Mouse (Mus musculus) CH12.LX (cell line): ENCODE measurements around the gene Ass1. TPM values are rescaled to one million over a fixed set of nuclear protein-coding genes. Genes with fewer than 3 reads are reported as not detected.

ENCODE experiments used
- DNase-seq: peaks from one replicate; pipeline ENCODE4 v3.0.0-alpha.2; 2013; ENCODE audit errors: extremely low read depth
- H3K27ac ChIP-seq: 2 replicates; pipeline ENCODE4 v1.5.1; 2012; ENCODE audit warnings: low read depth, mild to moderate bottlenecking, control low read depth, moderate library complexity; ENCODE audit not compliant: insufficient read depth
- H3K27me3 ChIP-seq: replicated peaks from 2 replicates; pipeline ENCODE3; 2012; ENCODE audit warnings: inconsistent platforms
- H3K36me3 ChIP-seq, 2 experiments: replicated peaks in 1 of 2; 2 replicates each; pipeline versions ENCODE3 to v1.6.1; 2012; ENCODE audit warnings: inconsistent platforms in 1 of 2, low read length in 1 of 2, mild to moderate bottlenecking in 1 of 2, mixed read lengths in 1 of 2, moderate library complexity in 1 of 2; ENCODE audit not compliant: control insufficient read depth in 1 of 2, insufficient read depth in 1 of 2
- H3K4me1 ChIP-seq, 2 experiments: 2 replicates each; pipeline ENCODE4 v1.6.1; 2012; ENCODE audit warnings: inconsistent platforms in 1 of 2, moderate library complexity in 1 of 2; ENCODE audit not compliant: insufficient read depth in 2 of 2, control insufficient read depth in 1 of 2
- H3K4me2 ChIP-seq: 2 replicates; pipeline ENCODE4 v1.6.1; 2012; ENCODE audit warnings: low read depth, mild to moderate bottlenecking, control low read depth; ENCODE audit not compliant: poor library complexity, insufficient read depth, severe bottlenecking
- H3K4me3 ChIP-seq, 3 experiments: fragments of 150-350 bp in 1 of 3; sonication (generic) in 1 of 3; replicated peaks in 1 of 3; 2 replicates each; pipeline versions ENCODE3 to v1.5.1; 2011 to 2012; ENCODE audit warnings: low read depth in 2 of 3, low read length in 2 of 3, mild to moderate bottlenecking in 2 of 3, moderate library complexity in 2 of 3, control low read depth in 1 of 3, improper control_type of control experiment in 1 of 3, inconsistent platforms in 1 of 3, mixed read lengths in 1 of 3; ENCODE audit not compliant: poor library complexity in 1 of 3
- H3K79me2 ChIP-seq: replicated peaks from 2 replicates; pipeline ENCODE4 v1.6.1; 2012; ENCODE audit warnings: mild to moderate bottlenecking, moderate library complexity; ENCODE audit not compliant: control insufficient read depth, poor library complexity, insufficient read depth, severe bottlenecking; ENCODE audit errors: extremely low read depth
- H3K9ac ChIP-seq: 2 replicates; pipeline ENCODE4 v1.6.1; 2012; ENCODE audit warnings: low read depth, mild to moderate bottlenecking, control low read depth, moderate library complexity; ENCODE audit not compliant: insufficient read depth
- H3K9me3 ChIP-seq: replicated peaks from 2 replicates; pipeline ENCODE3; 2012; ENCODE audit warnings: low read length, inconsistent platforms, mixed read lengths
- BHLHE40 ChIP-seq: IDR thresholded peaks from 2 replicates; pipeline ENCODE4 v1.6.1; 2011; ENCODE audit warnings: mild to moderate bottlenecking, low read depth, low read length, improper control_type of control experiment
- CHD1 ChIP-seq: IDR thresholded peaks from 2 replicates; pipeline ENCODE4 v1.6.1; 2012; ENCODE audit warnings: low read depth, low read length, improper control_type of control experiment, inconsistent platforms
- CHD2 ChIP-seq: IDR thresholded peaks from 2 replicates; pipeline ENCODE4 v1.6.1; 2011; ENCODE audit warnings: low read length, improper control_type of control experiment
- E2F4 ChIP-seq: IDR thresholded peaks from 2 replicates; pipeline ENCODE4 v1.6.1; 2011; ENCODE audit warnings: low read depth, low read length, improper control_type of control experiment; ENCODE audit not compliant: insufficient replicate concordance
- ETS1 ChIP-seq: conservative IDR thresholded peaks from 2 replicates; pipeline ENCODE4 v1.6.1; 2012; ENCODE audit warnings: low read depth, mild to moderate bottlenecking, inconsistent platforms, low read length, improper control_type of control experiment, moderate library complexity
- GABPA ChIP-seq: IDR thresholded peaks from 2 replicates; pipeline ENCODE4 v1.6.1; 2012; ENCODE audit warnings: low read depth, low read length, improper control_type of control experiment, inconsistent platforms; ENCODE audit not compliant: insufficient replicate concordance
- KAT2A ChIP-seq: IDR thresholded peaks from 2 replicates; pipeline ENCODE4 v1.6.1; 2012; ENCODE audit warnings: low read length, improper control_type of control experiment, inconsistent platforms; ENCODE audit not compliant: insufficient replicate concordance
- MAX ChIP-seq: IDR thresholded peaks from 2 replicates; pipeline ENCODE4 v1.6.1; 2011; ENCODE audit warnings: low read length, improper control_type of control experiment
- MAZ ChIP-seq: IDR thresholded peaks from 2 replicates; pipeline ENCODE4 v1.6.1; 2012; ENCODE audit warnings: low read depth, mild to moderate bottlenecking, inconsistent platforms, low read length, improper control_type of control experiment, moderate library complexity
- MXI1 ChIP-seq: IDR thresholded peaks from 2 replicates; pipeline ENCODE4 v1.6.1; 2011; ENCODE audit warnings: mild to moderate bottlenecking, low read depth, low read length, improper control_type of control experiment
- RAD21 ChIP-seq: IDR thresholded peaks from 2 replicates; pipeline ENCODE4 v1.6.1; 2011; ENCODE audit warnings: low read depth, mild to moderate bottlenecking, low read length, improper control_type of control experiment, moderate library complexity
- RCOR1 ChIP-seq: conservative IDR thresholded peaks from 2 replicates; pipeline ENCODE4 v1.6.1; 2012; ENCODE audit warnings: low read depth, mild to moderate bottlenecking, inconsistent platforms, low read length, improper control_type of control experiment
- SMC3 ChIP-seq: IDR thresholded peaks from 2 replicates; pipeline ENCODE4 v1.6.1; 2011; ENCODE audit warnings: low read depth, low read length, improper control_type of control experiment
- TCF12 ChIP-seq: IDR thresholded peaks from 2 replicates; pipeline ENCODE4 v1.6.1; 2014; ENCODE audit warnings: low read depth, mild to moderate bottlenecking, inconsistent platforms, low read length, improper control_type of control experiment
- USF1 ChIP-seq: IDR thresholded peaks from 2 replicates; pipeline ENCODE4 v1.6.1; 2014; ENCODE audit warnings: low read depth, mild to moderate bottlenecking, inconsistent platforms, low read length, improper control_type of control experiment
- ZNF384 ChIP-seq: IDR thresholded peaks from 2 replicates; pipeline ENCODE4 v1.6.1; 2012; ENCODE audit warnings: low read depth, low read length, improper control_type of control experiment, inconsistent platforms
- dilution Hi-C: fragments of 300-500 bp; cut with MboI; formaldehyde crosslinking; loops from 2 replicates; pipeline ENCODE4 v1.14.3; 2020; ENCODE audit warnings: low sequenced_read_pairs; ENCODE audit not compliant: extremely low pct_unique_long_range_greater_than_20kb, extremely low pct_ligation_motif_present
- in situ Hi-C: fragments of 300-500 bp; cut with MboI; formaldehyde crosslinking; loops from 3 replicates; pipeline ENCODE4 v1.14.3; 2019; ENCODE audit warnings: low sequenced_read_pairs, low pct_ligation_motif_present, low pct_unique_long_range_greater_than_20kb, mixed read lengths
- polyA plus RNA-seq: library from polyadenylated mRNA; unstranded; fragments of >175 nt; gene quantifications from 2 replicates; pipeline ENCODE4 v1.2.1, GENCODE M21; 2012; ENCODE audit warnings: low read depth; ENCODE audit not compliant: insufficient read length
- total RNA-seq, 2 experiments: library from RNA; depleted of rRNA; stranded (reverse); fragments of 300-350 nt in 1 of 2; fragments of >200 nt in 1 of 2; gene quantifications; 2 replicates each; pipeline ENCODE4 v1.2.3; 2012 to 2014

Gene Ass1
- total and polyA plus RNA-seq, 3 experiments: 45.1 to 211 (median 87.8) TPM

- in situ Hi-C loops (no loop called here), dilution Hi-C loops (no loop called here)
- Histone ChIP-seq H3K4me2 (no peak overlapping the region), H3K4me3 (no peak overlapping the region), H3K9me3 (peaks cover 4% of the 10 kb centered on the region), H3K27me3 (peaks cover 17% of the 10 kb centered on the region), H3K4me1 (peaks cover 0 to 4% of the 10 kb centered on the region in 2 experiments; a peak in 2 of 4 replicates), H3K36me3 (no peaks in the 10 kb centered on the region), H3K27ac (no peak overlapping the region), H3K9ac (no peak overlapping the region), H3K79me2 (no peaks in the 10 kb centered on the region)
- TF ChIP-seq E2F4: no peak
- no peak for TF ChIP-seq RCOR1
- no peak for TF ChIP-seq MAZ
- TF ChIP-seq SMC3: no peak
- TF ChIP-seq ETS1: no peak
- no peak for TF ChIP-seq BHLHE40
- no peak for TF ChIP-seq KAT2A
- TF ChIP-seq GABPA: no peak
- no peak for TF ChIP-seq MXI1
- no peak for TF ChIP-seq RAD21
- TF ChIP-seq ZNF384: no peak
- no peak for DNase-seq
These were observed 68.7 kb downstream of the Ass1 start for GRCm38 (mm10) chr2:31538745-31539144.

GRCm38 (mm10) chr2:31541581-31541980 is 71.6 kb downstream of the Ass1 start:
- TF ChIP-seq BHLHE40 (no peak), CHD1 (no peak), TCF12 (no peak), KAT2A (no peak), MXI1 (no peak), ZNF384 (no peak), CHD2 (no peak), USF1 (no peak), MAX (no peak)
- dilution Hi-C loops (no loop called here), in situ Hi-C loops (no loop called here)

More at GRCm38 (mm10) chr2:31541581-31541980, 71.6 kb downstream of the Ass1 start:
- Histone ChIP-seq H3K36me3 (no peaks in the 10 kb centered on the region), H3K9me3 (peaks cover 4% of the 10 kb centered on the region), H3K4me1 (peaks cover 0 to 4% of the 10 kb centered on the region in 2 experiments; a peak in 2 of 4 replicates), H3K4me3 (no peak overlapping the region), H3K27me3 (peaks cover 36% of the 10 kb centered on the region), H3K4me2 (no peak overlapping the region), H3K27ac (no peak overlapping the region), H3K79me2 (no peaks in the 10 kb centered on the region), H3K9ac (no peak overlapping the region)
- no peak for DNase-seq
